Mouse (Mus musculus) forebrain, embryonic 13.5 days (tissue): Measurements from ENCODE around the gene Tmem121. TPM values are rescaled to one million over a fixed set of nuclear protein-coding genes. Genes with fewer than 3 reads are reported as not detected.

ENCODE experiments used
- ATAC-seq: fragments of 200-750 bp; cut with Nextera tagmentation; 2 replicates; pipeline ENCODE4 v1.8.0; 2017
- H3K27ac ChIP-seq: fragments of 300-500 bp; sonication (generic); 2 replicates; pipeline ENCODE4 v1.5.1; 2015; ENCODE audit warnings: inconsistent platforms, mild to moderate bottlenecking, moderate library complexity
- H3K27me3 ChIP-seq: fragments of 300-500 bp; sonication (generic); 2 replicates; pipeline ENCODE4 v1.6.1; 2015; ENCODE audit warnings: mild to moderate bottlenecking, inconsistent platforms
- H3K36me3 ChIP-seq: fragments of 300-500 bp; sonication (generic); 2 replicates; pipeline ENCODE4 v1.6.1; 2015; ENCODE audit warnings: mild to moderate bottlenecking, inconsistent platforms; ENCODE audit not compliant: poor library complexity, severe bottlenecking
- H3K4me1 ChIP-seq: fragments of 300-500 bp; sonication (generic); 2 replicates; pipeline ENCODE4 v1.6.1; 2015; ENCODE audit warnings: inconsistent platforms
- H3K4me2 ChIP-seq: fragments of 300-500 bp; sonication (generic); 2 replicates; pipeline ENCODE4 v1.6.1; 2015; ENCODE audit warnings: inconsistent platforms, mild to moderate bottlenecking, moderate library complexity
- H3K4me3 ChIP-seq: fragments of 300-500 bp; sonication (generic); 2 replicates; pipeline ENCODE4 v1.5.1; 2015; ENCODE audit warnings: mild to moderate bottlenecking, inconsistent platforms
- H3K9ac ChIP-seq: fragments of 300-500 bp; sonication (generic); 2 replicates; pipeline ENCODE4 v1.6.1; 2015; ENCODE audit warnings: mild to moderate bottlenecking, inconsistent platforms
- H3K9me3 ChIP-seq: fragments of 300-500 bp; sonication (generic); replicated peaks from 2 replicates; pipeline ENCODE4 v1.6.1; 2016; ENCODE audit warnings: inconsistent platforms
- WGBS: fragments of 180-500 bp; shearing (Covaris S2); methylation state at CpG from one replicate; pipeline ENCODE4 v1.1.7; 2015; 5-methylcytosine and 5-hydroxymethylcytosine counted together
- polyA plus RNA-seq: library from polyadenylated mRNA; unstranded; fragments of >200 nt; fragmentation: Nextera tagmentation; extraction: Ambion mirVana; gene quantifications from 2 replicates; pipeline ENCODE4 v1.2.1, GENCODE M21; 2015

Gene Tmem121
- polyA plus RNA-seq: 23.9 and 27.8 TPM in 2 replicates

DNA sequence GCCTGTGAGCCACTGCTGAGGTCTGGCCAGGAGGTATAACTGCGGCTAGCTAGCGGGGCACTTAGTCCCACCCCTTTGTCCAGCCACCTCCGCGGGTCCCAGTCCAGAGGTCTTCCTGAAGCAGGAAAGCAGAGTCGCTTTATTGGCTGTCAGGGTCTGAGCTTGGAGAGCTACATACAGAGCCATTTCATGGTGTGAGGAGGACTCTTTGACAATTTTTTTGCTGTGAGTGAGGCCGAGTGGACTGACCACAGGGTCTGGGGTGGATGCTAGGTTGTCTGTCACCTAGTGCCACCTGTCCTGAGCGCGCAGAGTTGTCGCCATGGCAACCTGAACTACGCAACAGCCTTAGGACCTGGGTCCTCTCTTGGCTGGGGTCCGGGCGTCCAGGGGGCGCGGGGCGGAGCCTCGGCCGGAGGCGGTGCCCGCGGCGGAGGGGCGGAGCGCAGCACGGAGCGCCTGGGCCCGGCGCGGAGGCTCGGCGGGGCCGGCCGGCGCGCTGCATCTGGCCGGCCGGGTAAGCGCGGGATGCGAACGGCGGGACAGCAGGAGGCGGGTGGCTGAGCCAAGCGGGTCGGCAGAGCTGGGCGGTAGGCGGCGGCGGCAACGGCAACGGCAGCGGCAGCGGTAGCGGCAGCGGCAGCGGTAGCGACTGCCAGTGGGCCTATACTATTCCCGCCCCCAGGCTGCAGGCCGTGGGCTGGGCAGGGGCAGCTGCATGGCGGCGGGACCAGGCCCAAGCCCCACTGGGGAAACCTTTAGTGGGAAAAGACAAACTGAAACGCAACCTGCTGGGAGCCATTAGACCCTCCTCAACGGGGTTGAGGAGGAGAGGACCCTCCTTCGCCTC lies at the start of gene Tmem121:
Gene Tmem121 (plus strand): TSS at position 489 of the 850 bp plus-strand sequence.
- peak within 1 kb of the TSS; percentile 88 for H3K9ac ChIP-seq
- peak within 1 kb of the TSS; percentile 74 for H3K4me3 ChIP-seq
- peaks cover 30% of the 10 kb centered on the region for H3K4me1 ChIP-seq
- WGBS: under 1% methylated on average over 63 of the region's 63 CpGs
- peaks cover 27% of the 10 kb centered on the region for H3K36me3 ChIP-seq
- peak; percentile 71 for ATAC-seq
- H3K27ac ChIP-seq: no peak within 1 kb of the TSS
- no peaks in the 10 kb centered on the region for H3K27me3 ChIP-seq
- H3K4me2 ChIP-seq: peak within 1 kb of the TSS; percentile 91
- peaks cover 7% of the 10 kb centered on the region; the same call in 1 of the 2 replicates for H3K9me3 ChIP-seq

DNA sequence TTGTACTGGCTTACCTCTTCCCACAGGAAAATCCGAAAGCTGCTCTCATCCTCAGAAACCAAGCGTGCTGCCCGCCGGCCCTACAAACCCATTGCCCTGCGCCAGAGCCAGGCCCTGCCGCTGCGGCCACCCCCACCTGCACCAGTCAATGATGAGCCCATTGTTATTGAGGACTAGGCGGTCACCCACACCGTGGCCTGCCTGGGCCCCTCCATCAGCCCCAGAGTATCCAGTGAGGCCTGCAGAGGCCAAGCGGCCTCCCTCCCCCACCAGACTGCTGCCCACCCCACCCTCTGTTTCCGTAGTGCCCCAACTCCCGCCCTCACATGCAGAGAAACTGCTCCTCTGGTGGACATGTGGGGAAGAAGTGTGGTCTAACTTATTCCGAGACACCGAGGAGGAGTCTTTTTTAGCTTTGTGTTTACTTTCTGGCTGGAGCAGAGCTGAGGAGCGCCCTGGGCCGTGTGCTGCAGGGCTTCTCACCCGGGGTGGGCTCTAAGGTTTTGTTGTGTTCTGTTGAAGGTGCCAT lies 49.2 kb upstream of the Tmem121 start:
- no peak overlapping the region for H3K27ac ChIP-seq
- peaks cover 72% of the 10 kb centered on the region for H3K36me3 ChIP-seq
- H3K4me1 ChIP-seq: peaks cover 27% of the 10 kb centered on the region
- no peak overlapping the region for H3K4me3 ChIP-seq
- H3K4me2 ChIP-seq: no peak overlapping the region
- no peaks in the 10 kb centered on the region for H3K9me3 ChIP-seq
- no peaks in the 10 kb centered on the region for H3K27me3 ChIP-seq
- WGBS: 83% methylated on average over 17 of the region's 17 CpGs
- ATAC-seq: no peak
- no peak overlapping the region for H3K9ac ChIP-seq

DNA sequence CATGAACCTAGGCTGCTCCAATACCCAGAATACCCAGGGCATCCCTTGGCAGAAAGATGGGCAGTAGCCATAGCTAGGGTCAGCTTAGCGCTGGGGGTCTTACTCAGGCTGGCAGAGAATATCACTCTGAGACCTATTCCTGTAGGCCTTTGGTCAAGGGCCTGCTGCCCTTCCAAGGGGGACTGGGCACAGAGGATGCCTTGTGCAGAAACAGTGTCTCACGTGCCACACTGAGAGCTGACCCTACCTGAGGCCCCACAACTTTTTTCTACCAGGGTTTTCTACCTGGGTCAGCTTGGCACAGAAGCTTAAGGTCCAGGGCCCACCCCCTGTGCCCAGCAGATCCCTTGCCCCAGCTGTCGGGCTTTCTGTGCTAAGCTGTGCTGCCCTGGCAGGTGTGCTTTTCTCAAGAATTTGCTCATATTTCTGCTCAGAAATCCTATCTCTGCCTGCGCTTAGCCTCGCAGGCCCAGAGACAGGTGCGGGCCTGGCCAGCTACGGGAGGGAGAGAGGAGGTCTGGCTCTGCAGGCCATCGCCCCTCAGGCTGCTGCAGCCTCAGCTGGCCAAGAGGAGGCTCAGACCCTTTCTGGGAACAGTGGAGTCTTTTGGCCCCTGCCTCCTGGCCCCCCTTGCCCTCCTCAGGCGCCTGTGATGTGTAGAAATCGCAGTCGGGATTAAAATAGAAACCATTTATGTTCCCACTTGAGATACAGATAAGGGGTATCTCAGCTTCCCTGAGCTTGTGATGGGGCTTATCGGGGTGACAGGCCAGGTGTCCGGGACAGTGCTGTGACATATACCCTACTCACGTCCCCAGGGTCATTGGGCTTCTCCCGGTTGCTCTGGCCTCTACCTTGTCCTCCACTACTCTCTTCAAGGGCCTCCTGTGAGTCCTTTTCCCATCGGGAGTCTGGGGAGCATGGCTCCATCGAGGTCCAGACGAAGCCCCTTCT lies 48.2 kb upstream of the Tmem121 start:
- Histone ChIP-seq H3K9me3 (no peaks in the 10 kb centered on the region), H3K9ac (no peak overlapping the region), H3K4me1 (peaks cover 37% of the 10 kb centered on the region), H3K4me3 (no peak overlapping the region), H3K4me2 (no peak overlapping the region), H3K36me3 (peaks cover 63% of the 10 kb centered on the region), H3K27me3 (no peaks in the 10 kb centered on the region), H3K27ac (peak overlapping the region; percentile 25; the same call in 1 of the 2 replicates)
- ATAC-seq: no peak
- 92% methylated on average over 18 of the region's 18 CpGs for WGBS

DNA sequence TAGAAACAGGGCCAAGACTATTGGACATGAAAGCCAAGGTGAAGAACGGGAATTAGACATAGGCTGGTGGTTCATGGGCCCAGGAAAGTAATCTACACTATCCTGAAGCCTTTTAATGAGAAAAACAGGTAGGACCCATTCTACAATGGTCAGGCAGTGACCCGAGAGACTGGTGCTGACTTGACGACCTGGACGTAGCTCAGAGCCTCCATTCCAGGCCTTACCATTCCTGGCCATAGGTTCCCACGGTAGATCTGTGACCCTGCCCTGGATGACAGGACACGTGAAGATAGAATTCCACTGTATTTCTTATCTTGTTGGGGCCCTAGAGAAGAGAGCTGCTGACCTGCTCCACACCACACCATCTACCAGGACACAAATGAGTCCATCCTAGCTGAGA lies 47.4 kb upstream of the Tmem121 start:
- 79% methylated on average over 6 of the region's 6 CpGs for WGBS
- peak overlapping the region; percentile 91 for H3K27ac ChIP-seq
- H3K9me3 ChIP-seq: no peaks in the 10 kb centered on the region
- peaks cover 45% of the 10 kb centered on the region for H3K4me1 ChIP-seq
- no peak for ATAC-seq
- H3K4me2 ChIP-seq: no peak overlapping the region
- H3K4me3 ChIP-seq: no peak overlapping the region
- H3K36me3 ChIP-seq: peaks cover 57% of the 10 kb centered on the region
- 0 out of 2 replicates have a peak overlapping the region, but pooled peaks have one; percentile 82 for H3K9ac ChIP-seq
- H3K27me3 ChIP-seq: no peaks in the 10 kb centered on the region

DNA sequence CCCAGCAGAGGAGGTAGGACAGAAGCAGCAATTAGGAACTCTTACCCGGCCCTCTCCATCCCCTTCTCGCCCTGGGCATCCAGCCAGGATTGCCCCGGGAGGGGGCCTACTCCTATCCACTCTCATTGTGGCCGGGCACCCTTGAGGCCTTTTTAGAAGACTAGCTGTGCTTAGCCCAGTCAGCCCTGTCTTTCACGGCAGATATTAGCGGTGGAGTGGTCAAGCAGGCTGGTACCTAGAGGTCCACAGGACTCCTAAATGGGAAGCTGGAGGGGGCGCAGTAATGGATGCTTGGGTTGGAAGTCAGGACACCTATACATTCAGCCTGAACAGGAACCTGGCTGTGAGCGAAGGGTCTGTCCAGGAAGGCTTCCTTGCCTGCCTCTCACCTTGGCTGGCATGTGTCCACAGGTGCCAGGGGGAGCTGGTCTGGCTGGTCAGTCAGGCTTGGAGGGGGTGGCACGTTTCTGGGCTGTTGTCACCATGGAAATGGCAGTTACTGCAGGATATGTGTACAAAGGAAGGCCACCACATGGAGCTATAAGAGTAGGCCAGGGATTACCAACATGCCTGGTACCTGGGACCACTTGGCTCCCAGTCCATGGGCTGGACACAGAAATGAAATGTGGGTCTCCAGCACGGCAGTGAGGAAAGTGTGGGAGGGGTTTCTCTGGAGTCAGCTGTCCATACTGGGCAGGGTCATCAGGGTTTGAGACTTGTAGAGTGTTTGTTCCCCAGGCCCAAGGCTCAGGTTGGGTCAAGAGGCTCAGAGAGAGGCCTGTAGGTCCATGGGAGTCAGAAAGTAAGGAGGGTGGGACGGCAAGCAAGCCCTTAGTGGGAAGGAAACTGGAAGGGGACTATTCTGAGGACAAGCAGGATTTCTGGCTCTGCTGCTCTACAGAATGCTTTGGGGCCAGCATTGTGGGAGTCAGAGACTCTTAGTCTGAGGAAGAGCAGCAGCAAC lies 46.5 kb upstream of the Tmem121 start:
- H3K36me3 ChIP-seq: peaks cover 57% of the 10 kb centered on the region
- H3K27me3 ChIP-seq: no peaks in the 10 kb centered on the region
- peak; percentile 1 for ATAC-seq
- peak overlapping the region; percentile 82 for H3K9ac ChIP-seq
- peaks cover 48% of the 10 kb centered on the region for H3K4me1 ChIP-seq
- WGBS: 22% methylated on average over 11 of the region's 11 CpGs
- peak overlapping the region; percentile 84 for H3K4me2 ChIP-seq
- no peaks in the 10 kb centered on the region for H3K9me3 ChIP-seq
- H3K27ac ChIP-seq: peak overlapping the region; percentile 91
- H3K4me3 ChIP-seq: peak overlapping the region; percentile 66

DNA sequence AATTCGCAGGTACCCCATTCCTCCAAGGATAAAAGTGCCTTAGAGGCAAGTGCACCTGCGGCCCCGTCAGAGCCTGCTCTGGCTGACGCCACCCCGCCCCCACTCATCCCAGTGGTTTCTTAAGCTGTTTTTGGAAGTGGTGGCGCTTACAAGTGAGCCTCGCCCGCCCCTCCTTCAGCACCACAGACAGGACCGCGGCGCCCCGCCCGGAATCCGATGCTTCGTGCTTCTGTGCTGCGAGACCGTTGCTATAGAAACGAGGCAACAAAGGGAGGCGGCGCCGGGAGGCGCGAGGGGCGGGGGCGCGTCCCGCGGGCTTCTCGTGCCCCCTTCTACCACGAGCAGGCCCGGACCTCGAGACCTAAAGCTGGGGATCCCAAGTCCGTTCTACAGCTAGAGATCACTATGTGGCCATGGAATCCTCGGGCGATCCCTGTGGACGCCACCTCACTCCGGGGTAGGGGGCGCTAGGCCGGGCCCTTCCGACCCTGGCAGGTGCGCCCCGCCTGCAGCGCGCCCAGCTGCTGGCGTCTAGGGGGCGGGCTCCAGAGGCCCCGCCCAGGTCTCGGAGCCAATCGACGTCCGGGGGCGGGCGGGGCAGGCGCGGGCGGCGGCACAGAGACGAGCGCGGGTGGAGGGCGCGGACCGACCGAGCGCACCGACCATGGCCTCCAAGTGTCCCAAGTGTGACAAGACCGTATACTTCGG lies 45.7 kb upstream of the Tmem121 start, which contains the start of gene Crip2:
Gene Crip2 (plus strand): TSS at position 329 of the 708 bp plus-strand sequence.
- peaks cover 57% of the 10 kb centered on the region for H3K36me3 ChIP-seq

DNA sequence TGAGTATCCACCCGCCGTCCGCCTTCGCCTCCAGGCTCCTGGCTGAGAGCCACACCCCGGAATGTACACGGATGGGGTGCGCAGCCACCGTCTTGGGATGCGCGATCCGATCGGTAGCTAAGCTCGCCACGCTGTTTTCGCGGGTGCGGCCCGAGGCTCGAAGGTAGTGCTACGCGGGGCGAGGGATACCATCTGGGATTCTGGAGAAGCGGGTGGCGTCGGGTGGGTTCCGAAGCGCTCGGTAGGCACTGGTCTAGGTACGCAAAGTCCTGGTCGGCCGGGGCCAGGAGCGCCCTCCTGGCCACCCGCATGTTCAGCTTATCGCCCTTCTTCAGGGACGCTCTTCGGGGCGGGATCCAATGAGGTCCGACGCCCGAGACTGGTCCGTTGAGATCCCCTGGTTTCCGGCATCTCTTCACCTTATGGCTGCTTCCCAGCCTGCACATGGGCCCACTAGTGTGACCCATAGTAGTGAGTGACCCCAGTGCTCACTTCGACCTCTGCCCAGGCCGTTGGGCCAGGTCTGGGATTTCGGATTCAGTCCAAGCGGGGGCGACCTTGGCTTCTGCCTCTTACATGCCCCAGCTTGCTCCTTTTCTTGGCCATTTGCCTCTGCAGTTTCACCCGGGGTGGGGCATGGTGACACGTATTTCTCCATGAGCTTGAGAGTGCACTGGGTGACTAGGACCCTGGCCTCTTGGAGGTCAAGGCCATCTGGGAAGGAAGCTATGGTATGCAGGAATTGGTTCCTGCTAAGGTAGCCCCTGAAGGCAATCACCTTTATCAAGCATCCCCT lies 44.9 kb upstream of the Tmem121 start:
- no peak for ATAC-seq
- WGBS: 1% methylated on average over 49 of the region's 49 CpGs

More for the DNA sequence above, 45.7 kb upstream of the Tmem121 start, which contains the start of gene Crip2:
- H3K27me3 ChIP-seq: no peaks in the 10 kb centered on the region
- H3K27ac ChIP-seq: peak within 1 kb of the TSS; percentile 91
- H3K4me1 ChIP-seq: peaks cover 48% of the 10 kb centered on the region
- WGBS: under 1% methylated on average over 54 of the region's 68 CpGs
- H3K4me2 ChIP-seq: peak within 1 kb of the TSS; percentile 84
- H3K9me3 ChIP-seq: no peaks in the 10 kb centered on the region
- peak within 1 kb of the TSS; percentile 82 for H3K9ac ChIP-seq
- peak within 1 kb of the TSS; percentile 66 for H3K4me3 ChIP-seq
- peak; percentile 89 for ATAC-seq

DNA sequence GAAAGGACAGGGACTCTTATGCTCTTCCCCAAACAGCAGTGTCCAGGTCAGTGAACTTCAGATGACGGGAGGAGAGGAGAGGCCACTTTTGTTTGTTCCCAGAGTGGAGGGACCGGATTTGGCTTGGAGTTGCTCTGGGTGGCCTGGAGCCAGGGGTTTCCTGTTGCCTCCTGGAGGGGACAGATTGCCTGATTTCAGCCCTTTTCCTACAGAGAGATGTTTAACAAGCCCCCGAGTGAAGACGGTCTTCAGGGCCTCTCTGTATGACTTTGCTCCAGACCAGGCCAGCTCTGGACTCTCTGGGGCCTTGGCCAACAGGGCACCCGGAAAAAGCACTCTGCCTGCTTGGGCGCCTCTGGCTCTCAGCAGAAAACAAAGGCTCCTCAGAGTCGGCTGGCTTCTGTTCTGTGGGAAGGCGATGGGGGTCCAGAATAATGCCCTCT lies 44.2 kb upstream of the Tmem121 start:
- H3K27ac ChIP-seq: peak overlapping the region; percentile 25
- peaks cover 53% of the 10 kb centered on the region for H3K4me1 ChIP-seq
- 23% methylated on average over 8 of the region's 8 CpGs for WGBS

More for the DNA sequence above, 44.9 kb upstream of the Tmem121 start:
- Histone ChIP-seq H3K4me1 (peaks cover 48% of the 10 kb centered on the region), H3K4me3 (peak overlapping the region; percentile 66), H3K27me3 (no peaks in the 10 kb centered on the region; the same call in 1 of the 2 replicates), H3K9ac (peak overlapping the region; percentile 82), H3K9me3 (no peaks in the 10 kb centered on the region), H3K4me2 (peak overlapping the region; percentile 84), H3K27ac (peak overlapping the region; percentile 91), H3K36me3 (peaks cover 57% of the 10 kb centered on the region)

DNA sequence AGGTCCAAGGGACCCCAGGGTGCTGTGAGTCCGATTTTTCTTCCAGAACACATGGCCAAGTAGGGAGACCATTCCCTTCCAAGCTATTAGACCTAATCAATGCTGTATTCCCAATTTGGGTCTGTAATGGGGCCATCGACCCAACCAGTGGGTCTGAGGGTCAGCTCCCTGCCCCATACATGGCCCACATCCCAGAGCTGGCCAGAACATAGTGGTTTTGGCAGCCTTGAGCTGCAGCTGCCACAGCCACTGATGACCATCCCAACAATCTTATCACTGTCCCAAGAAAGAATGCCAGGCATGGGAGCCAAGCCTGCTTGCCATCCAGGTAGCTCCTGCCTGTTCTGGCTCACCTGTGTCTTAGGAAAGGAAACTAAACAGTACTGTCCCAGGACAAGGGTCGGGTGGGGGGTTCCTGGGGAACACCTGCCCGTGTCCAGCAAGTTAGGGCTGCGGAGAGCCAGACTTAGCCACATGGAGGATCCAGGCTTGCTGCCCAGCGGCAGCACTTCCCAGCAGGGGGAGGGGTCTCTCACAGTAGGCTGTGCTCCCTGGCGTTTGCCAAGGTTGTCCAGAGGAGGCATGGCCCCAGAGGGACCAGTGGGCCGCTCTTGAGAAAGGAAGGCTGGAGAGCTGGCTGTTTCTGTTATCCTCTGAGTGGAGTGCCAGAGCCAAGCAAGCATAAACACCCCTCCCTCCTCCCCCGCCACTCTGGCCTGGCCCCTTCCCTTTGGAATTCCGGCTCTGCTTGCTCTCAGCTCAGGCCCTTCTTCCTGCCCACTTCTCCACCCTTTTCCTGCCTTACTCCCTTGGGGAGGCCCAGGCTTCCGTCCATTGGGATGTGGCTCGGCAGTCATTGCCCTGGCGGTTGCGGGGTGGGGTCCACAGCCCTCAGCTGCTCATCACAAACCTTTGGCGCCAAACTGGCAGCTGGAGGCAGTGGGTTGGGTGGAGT lies 43.4 kb upstream of the Tmem121 start:
- WGBS: 25% methylated on average over 15 of the region's 15 CpGs
- H3K4me3 ChIP-seq: peak overlapping the region; percentile 66
- peak overlapping the region; percentile 84 for H3K4me2 ChIP-seq
- H3K27ac ChIP-seq: peak overlapping the region; percentile 31
- no peaks in the 10 kb centered on the region for H3K9me3 ChIP-seq
- H3K4me1 ChIP-seq: peaks cover 57% of the 10 kb centered on the region
- H3K27me3 ChIP-seq: peaks cover 5% of the 10 kb centered on the region; the same call in 1 of the 2 replicates
- H3K9ac ChIP-seq: peak overlapping the region; percentile 82
- H3K36me3 ChIP-seq: peaks cover 44% of the 10 kb centered on the region
- ATAC-seq: no peak

More for the DNA sequence above, 44.2 kb upstream of the Tmem121 start:
- Histone ChIP-seq H3K27me3 (peaks cover 5% of the 10 kb centered on the region; the same call in 1 of the 2 replicates), H3K9ac (peak overlapping the region; percentile 82), H3K36me3 (peaks cover 52% of the 10 kb centered on the region), H3K4me3 (peak overlapping the region; percentile 66), H3K9me3 (no peaks in the 10 kb centered on the region), H3K4me2 (peak overlapping the region; percentile 84)
- no peak for ATAC-seq
